Mouse (Mus musculus): Measurements from ENCODE around the gene Trhr2.

Trhr2 gene

GRCm38 (mm10) chr8:122360696-122361416, at the start of gene Trhr2:
TSS of gene Trhr2 (minus strand) at chr8:122360746.
- DNase-seq (ENCODE audit: low read depth, low spot score): no peak

- no peak for DNase-seq (ENCODE audit: low read depth, low spot score)
These were observed 47.1 kb upstream of the Trhr2 start for GRCm38 (mm10) chr8:122407678-122408077.

DNA sequence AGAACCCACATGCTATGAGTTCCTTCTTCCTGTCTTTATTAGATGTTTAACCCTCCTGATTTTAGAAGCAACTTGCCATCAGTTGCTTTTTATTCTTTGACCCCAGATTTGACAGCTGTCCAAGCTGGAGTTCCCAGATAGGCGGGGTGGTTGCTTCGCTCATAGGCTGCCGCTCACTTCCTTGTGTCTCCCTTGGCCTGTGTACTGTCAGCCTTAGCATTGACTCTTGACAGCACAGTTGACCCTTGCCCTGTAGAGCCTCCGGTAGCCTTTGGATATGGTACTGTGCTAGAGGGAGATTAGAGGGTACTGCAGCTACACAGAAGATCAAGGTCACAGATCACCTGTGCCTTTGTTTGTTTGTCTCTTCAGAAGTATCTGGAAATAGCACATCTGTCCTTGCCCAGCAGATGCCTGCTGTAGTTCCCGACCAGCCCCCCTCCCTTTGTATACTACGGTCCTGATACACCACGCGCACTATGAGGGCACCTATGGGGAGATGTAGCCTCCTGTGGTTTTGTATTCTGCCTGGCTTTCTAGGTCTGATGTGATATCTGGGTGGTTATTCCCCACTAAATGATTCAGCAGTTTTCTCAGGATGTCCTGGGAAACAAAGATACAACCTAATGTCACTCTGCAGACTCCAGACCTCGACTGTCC, 44.7 kb upstream of the Trhr2 start:
- DNase-seq (ENCODE audit: low read depth, low spot score): no peak

- DNase-seq (ENCODE audit: low read depth, low spot score): no peak
These were observed 37.6 kb upstream of the Trhr2 start for GRCm38 (mm10) chr8:122398186-122398585.

- DNase-seq (ENCODE audit: low read depth, low spot score): no peak
These were observed 34.7 kb upstream of the Trhr2 start for GRCm38 (mm10) chr8:122395291-122395690.

- DNase-seq (ENCODE audit: low read depth, low spot score): no peak
These were observed 33.2 kb upstream of the Trhr2 start for GRCm38 (mm10) chr8:122393717-122394116.

DNA sequence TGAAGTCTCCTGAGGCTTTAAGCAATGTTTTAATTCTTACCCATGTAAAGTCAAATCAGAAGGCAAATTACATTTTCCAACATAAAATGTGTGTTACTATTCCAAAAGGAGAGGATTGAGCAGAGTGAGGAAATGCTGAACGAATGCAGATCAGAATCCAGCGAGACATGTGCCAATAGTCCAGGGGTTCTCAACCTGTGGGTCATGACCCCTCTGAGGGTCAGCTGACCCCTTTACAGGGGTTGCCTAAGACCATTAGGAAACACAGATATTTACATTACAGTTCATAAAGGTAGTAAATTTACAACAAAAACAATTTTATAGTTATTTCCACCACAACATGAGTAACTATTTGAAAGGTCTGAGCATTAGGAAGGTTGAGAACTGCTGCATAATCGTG, 30.2 kb upstream of the Trhr2 start:
- DNase-seq (ENCODE audit: low read depth, low spot score): no peak

DNA sequence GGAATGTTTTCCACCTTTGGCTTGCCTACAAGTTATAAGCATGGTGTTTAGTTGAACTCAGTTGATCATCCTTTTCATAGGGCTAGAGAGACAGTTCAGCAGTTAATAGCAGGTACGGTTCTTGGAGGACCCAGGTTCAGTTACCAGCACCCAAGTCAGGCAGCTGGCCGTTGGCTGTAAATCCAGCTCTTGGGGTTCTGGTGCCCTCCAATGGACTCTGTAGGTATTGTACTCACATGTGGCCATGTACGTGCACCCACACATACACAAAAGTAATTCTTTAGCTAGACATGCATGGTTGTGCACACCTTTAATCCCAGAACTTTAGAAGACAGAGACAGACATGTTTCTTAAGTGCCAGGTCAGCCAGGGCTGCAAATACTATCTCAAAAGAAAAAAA, 28.8 kb upstream of the Trhr2 start:
- DNase-seq (ENCODE audit: low read depth, low spot score): no peak

- no peak for DNase-seq (ENCODE audit: low read depth, low spot score)
These were observed 22.5 kb upstream of the Trhr2 start for GRCm38 (mm10) chr8:122383039-122383438.

DNA sequence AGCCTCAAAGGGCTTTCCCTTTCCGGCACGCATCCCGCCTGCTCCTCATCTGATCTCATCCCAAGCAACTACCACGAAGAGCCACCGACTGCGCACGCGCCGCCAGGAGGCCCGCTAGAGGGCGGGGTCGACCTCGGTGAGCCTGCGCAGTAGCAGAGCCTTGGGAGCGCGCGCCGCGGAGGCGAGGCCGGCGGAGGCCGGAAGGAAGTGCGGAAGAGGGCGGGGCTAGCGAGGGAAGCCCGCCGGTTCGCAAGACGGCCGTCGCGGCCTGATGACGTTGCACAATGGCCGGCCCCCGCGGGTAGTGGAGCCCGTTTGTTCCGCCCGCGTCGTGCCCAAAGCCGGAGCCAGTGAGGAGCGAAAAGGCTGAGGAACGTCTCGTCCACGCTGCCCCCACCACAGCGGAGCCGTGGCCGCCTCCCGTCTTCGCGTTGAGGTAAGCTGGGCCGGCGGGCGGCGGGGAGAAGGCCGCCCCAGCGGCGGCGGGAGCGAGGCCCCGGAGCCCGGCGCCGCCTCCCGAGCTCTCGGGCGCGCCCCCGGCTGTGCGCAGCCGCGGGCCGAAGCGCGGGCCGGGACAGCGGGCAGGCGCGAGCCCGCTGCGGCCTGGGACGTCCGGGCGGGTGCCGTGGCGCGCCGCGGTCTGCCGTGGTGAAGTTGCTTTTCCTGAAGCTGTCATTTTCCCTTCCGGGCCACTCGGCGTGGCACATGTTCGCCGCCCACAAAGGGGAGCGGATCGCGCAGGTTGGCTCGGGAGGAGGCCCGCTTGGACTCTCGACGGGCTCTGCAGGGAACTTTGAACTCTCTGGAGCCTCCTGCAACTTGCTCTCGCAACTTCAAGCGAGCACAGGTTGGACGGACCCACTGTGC, 16.1 kb upstream of the Trhr2 start, which contains the start of gene Zc3h18:
Gene Zc3h18 (plus strand): TSS at position 245 of the 867 bp plus-strand sequence.
- DNase-seq (ENCODE audit: low read depth, low spot score): peak; percentile 99

DNA sequence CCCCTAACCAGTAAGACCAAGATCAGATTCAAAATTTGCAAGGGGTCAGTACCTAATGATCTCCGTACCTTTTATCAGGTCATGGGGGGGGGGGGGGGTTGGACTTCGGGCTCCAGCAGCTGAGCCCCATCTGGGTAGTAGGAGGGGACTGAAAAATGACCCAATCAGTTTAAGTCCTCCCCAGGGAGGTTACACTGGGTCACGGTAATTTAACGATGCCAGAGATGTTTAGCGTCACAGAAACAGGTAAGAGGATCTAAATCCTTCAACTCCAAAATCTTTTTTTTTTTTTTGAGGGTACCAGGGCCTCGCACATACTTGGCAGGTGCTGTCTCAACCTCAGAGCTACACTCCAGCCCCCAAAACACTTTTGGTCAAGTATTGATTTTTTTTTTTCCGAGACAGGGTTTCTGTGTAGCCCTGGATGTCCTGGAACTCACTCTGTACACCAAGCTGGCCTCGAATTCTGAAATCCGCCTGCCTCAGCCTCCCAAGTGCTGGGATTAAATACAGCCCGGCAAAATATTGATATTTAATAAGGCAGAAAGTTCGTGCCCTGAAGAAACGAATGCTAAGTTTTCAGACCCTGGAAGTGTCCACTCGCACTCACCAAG, 15.3 kb upstream of the Trhr2 start:
- DNase-seq (ENCODE audit: low read depth, low spot score): peak; percentile 11

DNA sequence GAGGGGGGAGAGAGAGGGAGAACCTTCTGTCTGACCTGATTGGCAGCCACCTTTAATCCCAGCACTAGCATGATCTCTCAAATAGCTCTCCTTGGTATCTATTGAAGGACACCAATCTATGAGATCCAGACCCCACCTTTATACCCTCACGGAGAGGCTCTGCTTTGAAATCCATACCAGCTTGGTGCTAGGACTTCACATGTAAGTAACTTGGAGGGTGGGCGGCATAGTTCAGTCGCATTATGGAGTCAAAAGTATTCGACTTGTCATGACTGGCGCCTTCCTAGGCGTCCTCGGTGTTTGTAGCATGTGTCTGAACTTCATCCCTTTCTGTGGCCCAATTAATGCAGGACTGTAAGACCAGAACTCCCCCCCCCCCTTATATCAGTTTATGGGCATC, 14.8 kb upstream of the Trhr2 start:
- no peak for DNase-seq (ENCODE audit: low read depth, low spot score)

- DNase-seq (ENCODE audit: low read depth, low spot score): no peak
These were observed 11.2 kb upstream of the Trhr2 start for GRCm38 (mm10) chr8:122371706-122372105.

DNA sequence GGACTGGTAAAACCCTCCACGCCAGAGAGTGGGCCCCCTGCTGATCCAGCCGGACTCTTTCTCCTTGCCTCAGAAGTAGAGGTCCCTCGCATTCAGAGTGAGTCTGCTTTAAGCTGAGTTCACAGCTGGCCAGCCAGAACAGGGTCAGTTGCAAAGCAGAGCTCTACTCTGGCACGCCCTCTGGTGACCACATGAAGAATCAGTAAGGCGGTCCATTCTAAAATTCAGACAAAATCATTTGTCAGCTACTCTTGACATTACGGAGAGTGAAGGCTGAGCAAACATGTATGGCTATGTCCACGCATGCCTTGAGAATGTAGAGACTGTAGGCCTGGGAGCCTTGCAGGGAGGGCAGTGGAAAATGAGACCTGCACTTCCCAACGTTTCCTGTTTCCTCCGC, 9.1 kb upstream of the Trhr2 start:
- peak; percentile 35 for DNase-seq (ENCODE audit: low read depth, low spot score)

- no peak for DNase-seq (ENCODE audit: low read depth, low spot score)
These were observed 7.9 kb upstream of the Trhr2 start for GRCm38 (mm10) chr8:122368494-122368893.

GRCm38 (mm10) chr8:122362967-122363366, 2.4 kb upstream of the Trhr2 start:
- no peak for DNase-seq (ENCODE audit: low read depth, low spot score)

GRCm38 (mm10) chr8:122362271-122362670, 1.7 kb upstream of the Trhr2 start:
- DNase-seq (ENCODE audit: low read depth, low spot score): no peak

GRCm38 (mm10) chr8:122359111-122359775, 1.3 kb downstream of the Trhr2 start:
- peak; percentile 43 for DNase-seq (ENCODE audit: low read depth, low spot score)

DNA sequence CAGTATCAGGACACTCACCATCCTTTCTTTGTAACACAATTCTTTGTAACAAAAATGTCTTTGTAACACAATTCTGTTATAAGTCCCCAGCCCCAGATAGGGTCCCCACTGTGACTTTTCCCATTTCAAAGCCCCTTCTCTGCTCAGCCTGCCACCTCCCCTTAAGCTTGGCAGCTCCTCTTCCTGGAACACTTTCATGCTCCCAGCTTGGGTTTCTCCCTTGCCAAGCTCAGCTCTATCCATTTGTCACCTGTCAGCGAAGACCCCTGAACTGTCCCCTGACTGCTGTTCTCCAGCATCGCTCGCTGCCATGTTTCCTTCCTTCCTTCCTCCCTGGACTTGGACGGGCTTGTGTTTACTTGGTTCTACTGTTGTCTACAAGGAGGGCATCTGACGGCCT, 2.9 kb downstream of the Trhr2 start:
- no peak for DNase-seq (ENCODE audit: low read depth, low spot score)

DNA sequence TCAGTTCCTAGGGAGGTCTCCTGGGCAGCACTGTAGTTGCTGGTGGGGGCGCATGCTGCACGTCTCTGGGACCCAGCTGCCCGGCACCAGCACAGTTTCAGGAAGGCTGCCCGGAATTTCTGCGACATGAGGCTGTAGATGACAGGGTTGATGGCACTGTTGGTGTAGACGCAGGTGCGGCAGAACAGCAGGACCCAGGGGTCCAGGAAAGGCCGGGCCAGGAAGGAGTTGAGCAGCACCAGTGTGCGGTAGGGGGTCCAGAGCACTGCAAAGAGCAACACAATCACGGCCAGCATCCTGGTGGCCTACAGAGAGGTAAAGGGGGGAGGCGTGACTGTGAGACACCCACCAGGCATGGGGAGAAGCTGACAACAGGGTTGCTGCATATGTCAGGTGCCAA, 3.3 kb downstream of the Trhr2 start:
- DNase-seq (ENCODE audit: low read depth, low spot score): no peak
